Mouse (Mus musculus) CH12.LX (cell line): Measurements from ENCODE around the gene Gm9817. TPM values are rescaled to one million over a fixed set of nuclear protein-coding genes. Genes with fewer than 3 reads are reported as not detected.
A peak's percentile ranks its signal among the peaks of the same experiment; 100 is the strongest.

Experiments used
- DNase-seq: peaks from one replicate; pipeline ENCODE4 v3.0.0-alpha.2; 2013; ENCODE audit errors: extremely low read depth
- H3K27ac ChIP-seq: 2 replicates; pipeline ENCODE4 v1.5.1; 2012; ENCODE audit warnings: low read depth, mild to moderate bottlenecking, control low read depth, moderate library complexity; ENCODE audit not compliant: insufficient read depth
- H3K27me3 ChIP-seq: replicated peaks from 2 replicates; pipeline ENCODE3; 2012; ENCODE audit warnings: inconsistent platforms
- H3K36me3 ChIP-seq, 2 experiments: replicated peaks in 1 of 2; 2 replicates each; pipeline versions ENCODE3 to v1.6.1; 2012; ENCODE audit warnings: inconsistent platforms in 1 of 2, low read length in 1 of 2, mild to moderate bottlenecking in 1 of 2, mixed read lengths in 1 of 2, moderate library complexity in 1 of 2; ENCODE audit not compliant: control insufficient read depth in 1 of 2, insufficient read depth in 1 of 2
- H3K4me1 ChIP-seq, 2 experiments: 2 replicates each; pipeline ENCODE4 v1.6.1; 2012; ENCODE audit warnings: inconsistent platforms in 1 of 2, moderate library complexity in 1 of 2; ENCODE audit not compliant: insufficient read depth in 2 of 2, control insufficient read depth in 1 of 2
- H3K4me2 ChIP-seq: 2 replicates; pipeline ENCODE4 v1.6.1; 2012; ENCODE audit warnings: low read depth, mild to moderate bottlenecking, control low read depth; ENCODE audit not compliant: poor library complexity, insufficient read depth, severe bottlenecking
- H3K4me3 ChIP-seq, 3 experiments: fragments of 150-350 bp in 1 of 3; sonication (generic) in 1 of 3; replicated peaks in 1 of 3; 2 replicates each; pipeline versions ENCODE3 to v1.5.1; 2011 to 2012; ENCODE audit warnings: low read depth in 2 of 3, low read length in 2 of 3, mild to moderate bottlenecking in 2 of 3, moderate library complexity in 2 of 3, control low read depth in 1 of 3, improper control_type of control experiment in 1 of 3, inconsistent platforms in 1 of 3, mixed read lengths in 1 of 3; ENCODE audit not compliant: poor library complexity in 1 of 3
- H3K79me2 ChIP-seq: replicated peaks from 2 replicates; pipeline ENCODE4 v1.6.1; 2012; ENCODE audit warnings: mild to moderate bottlenecking, moderate library complexity; ENCODE audit not compliant: control insufficient read depth, poor library complexity, insufficient read depth, severe bottlenecking; ENCODE audit errors: extremely low read depth
- H3K9ac ChIP-seq: 2 replicates; pipeline ENCODE4 v1.6.1; 2012; ENCODE audit warnings: low read depth, mild to moderate bottlenecking, control low read depth, moderate library complexity; ENCODE audit not compliant: insufficient read depth
- H3K9me3 ChIP-seq: replicated peaks from 2 replicates; pipeline ENCODE3; 2012; ENCODE audit warnings: low read length, inconsistent platforms, mixed read lengths
- CHD2 ChIP-seq: IDR thresholded peaks from 2 replicates; pipeline ENCODE4 v1.6.1; 2011; ENCODE audit warnings: low read length, improper control_type of control experiment
- CTCF ChIP-seq, 2 experiments: IDR thresholded peaks in 1 of 2; conservative IDR thresholded peaks in 1 of 2; 2 replicates each; pipeline ENCODE4 v1.5.1; 2011 to 2012; ENCODE audit warnings: low read depth in 2 of 2, low read length in 2 of 2, improper control_type of control experiment in 1 of 2, inconsistent platforms in 1 of 2, mild to moderate bottlenecking in 1 of 2, moderate library complexity in 1 of 2
- JUN ChIP-seq: IDR thresholded peaks from 2 replicates; pipeline ENCODE4 v1.6.1; 2011; ENCODE audit warnings: low read depth, mild to moderate bottlenecking, low read length, improper control_type of control experiment, moderate library complexity; ENCODE audit not compliant: insufficient read depth
- KAT2A ChIP-seq: IDR thresholded peaks from 2 replicates; pipeline ENCODE4 v1.6.1; 2012; ENCODE audit warnings: low read length, improper control_type of control experiment, inconsistent platforms; ENCODE audit not compliant: insufficient replicate concordance
- SMC3 ChIP-seq: IDR thresholded peaks from 2 replicates; pipeline ENCODE4 v1.6.1; 2011; ENCODE audit warnings: low read depth, low read length, improper control_type of control experiment
- dilution Hi-C: fragments of 300-500 bp; cut with MboI; formaldehyde crosslinking; loops from 2 replicates; pipeline ENCODE4 v1.14.3; 2020; ENCODE audit warnings: low sequenced_read_pairs; ENCODE audit not compliant: extremely low pct_unique_long_range_greater_than_20kb, extremely low pct_ligation_motif_present
- in situ Hi-C: fragments of 300-500 bp; cut with MboI; formaldehyde crosslinking; loops from 3 replicates; pipeline ENCODE4 v1.14.3; 2019; ENCODE audit warnings: low sequenced_read_pairs, low pct_ligation_motif_present, low pct_unique_long_range_greater_than_20kb, mixed read lengths
- polyA plus RNA-seq: library from polyadenylated mRNA; unstranded; fragments of >175 nt; gene quantifications from 2 replicates; pipeline ENCODE4 v1.2.1, GENCODE M21; 2012; ENCODE audit warnings: low read depth; ENCODE audit not compliant: insufficient read length
- total RNA-seq, 2 experiments: library from RNA; depleted of rRNA; stranded (reverse); fragments of 300-350 nt in 1 of 2; fragments of >200 nt in 1 of 2; gene quantifications; 2 replicates each; pipeline ENCODE4 v1.2.3; 2012 to 2014

The Gm9817 gene
- total and polyA plus RNA-seq, 3 experiments, result not detected

DNA sequence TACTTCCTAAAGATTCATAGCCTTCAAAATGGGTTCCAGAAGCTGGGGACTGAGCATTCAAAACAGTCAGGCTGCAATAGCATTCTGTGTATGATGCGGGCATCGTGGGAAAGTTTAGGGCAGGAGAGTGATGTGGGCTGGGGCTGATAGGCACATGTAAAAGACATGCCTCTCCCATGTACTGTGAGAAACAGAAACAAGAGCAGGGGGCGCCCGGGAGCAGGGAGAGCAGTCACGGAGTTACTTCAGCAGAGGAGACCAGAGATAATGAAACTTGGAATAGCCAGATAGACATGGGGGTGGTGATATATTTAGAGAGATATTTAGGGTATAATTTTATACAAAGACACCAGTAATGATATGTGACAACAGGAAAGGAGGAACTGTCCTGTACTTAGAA, 39.9 kb downstream of the Gm9817 start:
- no peak overlapping the region for H3K9ac ChIP-seq
- H3K4me3 ChIP-seq, result no peak overlapping the region
- H3K27me3 ChIP-seq, result no peaks in the 10 kb centered on the region
- dilution Hi-C loops (no loop called here), in situ Hi-C loops (no loop called here)
- H3K9me3 ChIP-seq, result no peaks in the 10 kb centered on the region
- no peaks in the 10 kb centered on the region for H3K79me2 ChIP-seq
- TF ChIP-seq SMC3, result no peak
- peak in 1 of 2 experiments; percentile 23; a peak in 1 of 4 replicates for TF ChIP-seq CTCF (conservative IDR thresholded peaks at IDR 0.05 in 1 of 2, IDR thresholded peaks at IDR 0.05 in 1 of 2; ENCODE audit: low read depth in 2 of 2, low read length in 2 of 2)
- no peak overlapping the region for H3K4me2 ChIP-seq
- H3K4me1 ChIP-seq, result no peaks in the 10 kb centered on the region
- no peak overlapping the region for H3K27ac ChIP-seq
- DNase-seq, result no peak
- H3K36me3 ChIP-seq, result no peaks in the 10 kb centered on the region

DNA sequence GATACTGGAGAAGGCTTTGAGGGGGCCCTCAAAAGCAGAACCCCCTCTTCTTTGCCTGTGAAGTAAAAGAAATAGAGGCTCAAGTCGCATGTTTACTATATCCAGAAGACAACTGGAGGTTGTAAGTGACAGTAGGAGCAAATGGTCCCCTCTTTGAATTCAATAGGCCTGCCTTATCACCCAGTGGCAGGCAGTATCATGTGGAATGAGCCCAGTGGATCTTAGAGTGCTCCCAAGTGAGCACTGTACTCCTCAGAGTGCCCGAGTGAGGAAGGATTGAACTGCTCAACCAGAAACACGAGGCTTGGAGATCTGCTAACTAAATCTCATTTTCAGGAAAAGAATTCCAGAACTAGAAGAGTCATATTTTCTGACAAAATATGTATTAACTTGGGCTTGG, 40.3 kb downstream of the Gm9817 start:
- H3K36me3 ChIP-seq, result no peaks in the 10 kb centered on the region
- no peaks in the 10 kb centered on the region for H3K9me3 ChIP-seq
- no peaks in the 10 kb centered on the region for H3K79me2 ChIP-seq
- no peak overlapping the region for H3K9ac ChIP-seq
- H3K4me3 ChIP-seq, result no peak overlapping the region
- in situ Hi-C loops (no loop called here), dilution Hi-C loops (no loop called here)
- no peak overlapping the region for H3K4me2 ChIP-seq
- no peaks in the 10 kb centered on the region for H3K27me3 ChIP-seq
- no peak for DNase-seq
- TF ChIP-seq CHD2 (no peak), KAT2A (no peak), JUN (no peak)
- H3K4me1 ChIP-seq, result no peaks in the 10 kb centered on the region
- H3K27ac ChIP-seq, result no peak overlapping the region

Other genes with a start within 250 kb of the Gm9817 start
- 32.0 and 32.4 TPM in 2 replicates for gene Dtnbp1, start 76.5 kb upstream of the Gm9817 start, total RNA-seq (2012; rRNA removed)
- 35.9 and 37.0 TPM in 2 replicates for gene Dtnbp1, start 76.5 kb upstream of the Gm9817 start, total RNA-seq (2014; rRNA removed)
- 69.2 and 85.0 TPM in 2 replicates for gene Dtnbp1, start 76.5 kb upstream of the Gm9817 start, polyA plus RNA-seq